Mouse (Mus musculus) CD8-positive naive resting alpha-beta T cell, adult 2 months (primary cell): ENCODE data around the gene 7420426K07Rik.

ENCODE experiments used
- DNase-seq, 2 experiments: peaks; one replicate each; pipeline ENCODE4 v3.0.0; 2022; ENCODE audit warnings: low read depth in 2 of 2, low spot score in 2 of 2

Gene 7420426K07Rik

DNA sequence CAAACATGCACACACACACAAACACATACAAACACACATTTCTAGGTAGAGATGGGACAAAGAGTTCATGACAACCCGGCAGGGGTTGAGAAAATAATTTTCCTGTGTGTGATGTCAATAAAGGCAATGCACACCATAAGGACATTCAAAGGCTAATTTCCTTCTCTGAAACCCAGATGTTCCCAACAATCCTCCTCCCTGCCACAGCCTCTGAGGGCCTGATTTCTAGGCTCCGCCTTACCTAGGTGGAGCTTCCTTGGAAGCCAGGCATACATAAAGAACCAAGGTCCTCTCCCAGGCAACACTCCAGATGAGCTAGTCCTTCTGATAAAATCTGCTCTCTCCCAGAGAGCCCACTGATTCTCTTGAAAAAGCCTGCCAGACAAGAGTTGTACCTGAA is at the start of gene 7420426K07Rik:
7420426K07Rik (plus strand) TSS at position 301 of the 400 bp plus-strand sequence.
- DNase-seq = no peak

DNA sequence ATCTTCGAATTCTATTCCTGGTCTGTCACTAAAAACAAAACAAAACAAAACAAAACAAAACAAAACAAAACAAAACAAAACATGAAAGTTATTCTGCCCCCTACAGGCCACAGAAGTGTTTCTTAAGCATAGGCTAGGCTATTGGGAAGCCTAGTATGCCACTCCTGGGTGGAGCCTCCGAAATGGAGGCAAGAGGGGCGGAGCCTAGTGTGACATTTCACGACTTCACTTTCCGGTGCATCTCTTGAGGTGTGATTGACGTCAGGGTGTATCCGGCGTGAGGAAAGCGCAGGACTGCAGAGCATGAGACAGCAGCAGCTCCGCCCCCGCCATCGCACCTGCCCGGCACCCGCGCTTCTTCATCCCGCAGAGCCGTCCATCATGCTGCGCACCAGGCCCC is 46.7 kb upstream of the 7420426K07Rik start, which contains the start of gene Prr23a2:
Prr23a2 (plus strand) TSS at position 285 of the 400 bp plus-strand sequence.
- DNase-seq = no peak

DNA sequence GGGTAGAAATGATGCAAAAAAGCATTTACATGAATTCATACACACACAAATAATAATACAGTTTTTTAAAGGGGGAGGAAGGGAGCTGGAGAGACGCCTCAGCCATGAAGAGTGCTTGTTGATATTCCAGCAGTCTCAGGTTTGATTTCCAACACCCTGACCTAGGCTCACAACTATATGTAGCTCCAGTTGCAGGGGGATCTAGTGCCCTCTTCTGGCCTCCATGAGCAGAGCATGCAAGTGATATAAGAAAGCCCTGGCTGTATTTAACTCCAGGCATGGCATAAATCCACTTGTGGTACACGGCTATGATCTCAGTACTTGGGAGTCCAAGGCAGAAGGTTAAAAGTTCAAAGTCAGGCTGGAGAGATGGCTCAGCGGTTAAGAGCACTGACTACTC is 39.5 kb upstream of the 7420426K07Rik start:
- DNase-seq = no peak

DNA sequence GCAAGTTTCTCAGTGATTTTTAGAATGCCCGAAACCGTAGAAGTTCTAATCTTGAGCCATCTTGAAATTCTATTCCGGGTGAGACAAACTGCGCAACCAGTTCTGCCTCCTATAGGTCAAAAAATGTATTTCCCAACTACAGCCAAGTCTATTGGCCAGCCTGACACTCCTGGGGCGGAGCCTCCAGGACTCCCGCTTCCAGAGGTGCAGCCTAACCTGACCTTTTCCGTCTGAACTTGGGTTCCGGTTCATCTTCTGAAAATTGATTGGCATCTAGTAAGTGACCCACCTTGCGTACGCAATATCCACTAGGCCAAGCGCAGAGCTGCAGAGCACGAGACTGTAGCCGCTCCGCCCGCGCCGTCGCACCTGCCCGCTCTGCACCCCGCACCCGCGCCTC is 38.3 kb upstream of the 7420426K07Rik start, which contains the start of gene Prr23a3:
Prr23a3 (plus strand) TSS at position 197 of the 400 bp plus-strand sequence.
- no peak for DNase-seq

DNA sequence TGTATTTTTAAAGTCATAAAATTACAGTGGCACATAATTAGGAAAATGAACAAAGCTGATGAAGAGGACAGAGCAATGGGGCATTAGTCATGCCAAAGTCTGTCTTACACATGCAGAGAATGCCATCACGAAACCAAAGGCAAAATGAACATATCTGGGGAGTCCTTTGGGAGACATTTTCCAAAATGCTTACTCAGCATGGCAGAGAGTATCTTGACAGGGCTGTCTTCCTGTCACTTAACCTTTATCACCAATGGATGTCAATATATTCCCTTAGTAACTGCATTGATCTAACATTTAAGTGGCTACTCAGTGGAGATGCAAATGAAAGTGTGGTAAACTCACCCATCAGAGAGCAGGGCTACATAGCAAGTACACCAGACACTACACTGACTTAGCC is 1.4 kb upstream of the 7420426K07Rik start:
- DNase-seq = no peak

DNA sequence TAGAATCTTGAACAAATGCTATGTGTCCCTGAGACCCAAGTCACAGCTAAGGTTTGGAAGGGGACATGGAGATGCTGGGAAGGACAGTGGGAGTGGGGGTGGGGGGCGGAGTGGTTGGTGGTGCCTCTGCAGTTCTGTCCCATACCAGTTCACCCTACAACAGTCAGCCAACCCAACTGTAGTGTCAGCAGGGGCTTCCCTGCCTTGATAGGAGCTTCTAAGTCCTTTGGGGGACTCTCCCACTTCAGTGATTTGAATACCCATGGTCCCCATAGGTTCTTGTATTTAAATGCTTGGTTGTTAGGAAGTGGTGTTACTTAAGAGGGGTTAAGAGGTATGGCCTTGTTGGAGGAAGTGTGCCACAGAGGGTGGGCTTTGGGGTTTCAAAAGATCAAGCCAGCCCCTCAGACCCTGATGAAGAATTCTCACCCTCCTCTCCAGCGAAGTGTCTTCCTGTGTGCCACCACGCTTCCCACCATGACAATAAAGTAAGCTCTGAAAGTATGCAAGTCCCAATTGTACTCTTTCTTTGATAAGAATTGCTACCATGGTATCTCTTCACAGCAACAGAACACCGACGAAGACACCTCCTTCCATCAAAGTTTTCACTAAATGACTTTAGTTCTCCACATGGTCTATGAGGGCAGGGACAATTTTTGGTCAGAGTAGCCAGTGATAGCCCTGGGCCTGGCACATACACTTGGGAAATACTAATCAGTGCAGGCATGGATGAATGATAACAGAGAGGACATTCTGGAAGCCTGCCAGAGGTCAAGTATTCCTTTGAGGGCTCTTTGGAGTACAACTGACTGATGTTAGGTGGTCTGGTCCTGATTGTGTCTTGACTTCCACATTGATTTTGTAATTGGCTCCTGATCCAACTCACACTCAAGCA is 18.0 kb downstream of the 7420426K07Rik start:
- no peak for DNase-seq

DNA sequence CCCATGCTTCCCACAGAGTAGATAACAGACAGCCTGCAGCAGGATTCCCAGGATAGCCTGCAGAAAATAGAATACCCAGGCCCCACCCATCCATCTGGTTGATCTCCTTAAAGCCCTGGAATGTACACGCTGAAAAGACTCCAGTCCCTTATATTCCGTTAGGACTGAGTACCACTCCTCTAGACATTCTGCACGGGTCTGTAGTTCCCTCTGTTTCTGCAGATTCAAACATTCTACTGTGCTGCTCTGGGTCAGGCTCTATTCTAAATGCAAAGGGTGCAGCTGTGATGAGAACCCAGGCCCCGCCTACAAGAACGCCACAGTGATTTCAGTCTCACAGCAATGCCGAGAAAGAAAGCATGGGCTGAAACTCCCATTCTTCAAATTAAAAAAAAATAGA is 20.2 kb downstream of the 7420426K07Rik start:
- no peak for DNase-seq

DNA sequence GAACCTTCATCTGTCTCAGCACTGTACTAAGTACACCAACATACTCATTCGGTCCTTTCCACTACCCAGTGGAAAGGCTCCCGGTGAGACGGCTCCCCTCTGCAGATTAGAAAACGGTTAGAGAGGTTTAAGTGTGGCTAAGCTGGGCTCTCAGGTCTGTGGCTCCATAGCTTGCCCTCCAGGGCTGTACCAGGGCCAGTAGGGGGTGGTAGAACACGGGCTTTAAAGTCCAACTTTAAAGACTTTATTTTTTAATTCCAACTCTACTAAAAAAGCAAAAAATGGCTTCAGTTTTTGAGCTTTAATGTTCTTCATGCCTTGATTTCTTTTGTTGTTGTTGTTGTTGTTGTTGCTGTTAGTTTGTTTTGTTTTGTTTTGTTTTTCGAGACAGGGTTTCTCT is 21.3 kb downstream of the 7420426K07Rik start:
- no peak for DNase-seq

DNA sequence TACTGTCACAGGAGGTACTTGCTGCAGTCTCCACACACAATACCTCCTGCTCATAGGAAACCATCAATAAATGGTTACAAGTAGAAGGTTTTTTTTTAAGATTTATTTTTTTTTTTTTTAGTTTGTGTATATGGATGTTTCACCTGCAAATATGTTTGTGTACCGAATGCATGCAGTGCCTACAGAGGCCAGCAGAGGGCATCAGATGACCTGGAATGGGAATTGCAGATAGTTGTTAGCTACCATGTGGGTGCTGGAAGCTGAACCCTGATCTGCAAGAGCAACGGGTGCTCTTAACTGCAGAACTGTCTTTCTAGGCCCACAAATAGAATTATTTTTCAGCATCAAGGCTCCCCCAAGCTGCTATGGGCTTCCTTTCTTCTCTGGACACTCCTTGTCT is 26.6 kb downstream of the 7420426K07Rik start:
- no peak for DNase-seq

DNA sequence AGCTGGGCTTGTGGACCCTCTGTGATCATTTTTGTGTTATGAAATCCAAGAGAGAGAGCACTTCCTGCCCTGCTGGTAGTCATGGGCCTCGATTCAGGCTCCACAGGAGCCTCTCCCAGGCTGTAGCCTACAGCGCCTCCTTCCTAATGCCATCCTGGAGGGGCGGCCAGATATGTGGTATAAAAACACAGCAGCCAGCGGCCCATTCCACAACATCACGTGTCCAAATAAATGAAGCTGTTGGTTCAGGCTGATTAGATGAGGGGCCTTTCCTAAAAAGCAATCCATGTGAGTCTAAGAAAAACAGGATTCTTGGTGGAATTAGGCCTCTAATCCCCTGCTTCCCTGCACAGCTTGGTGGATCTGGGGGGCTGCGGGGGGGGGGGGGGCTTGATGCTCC is 30.0 kb downstream of the 7420426K07Rik start:
- no peak for DNase-seq

DNA sequence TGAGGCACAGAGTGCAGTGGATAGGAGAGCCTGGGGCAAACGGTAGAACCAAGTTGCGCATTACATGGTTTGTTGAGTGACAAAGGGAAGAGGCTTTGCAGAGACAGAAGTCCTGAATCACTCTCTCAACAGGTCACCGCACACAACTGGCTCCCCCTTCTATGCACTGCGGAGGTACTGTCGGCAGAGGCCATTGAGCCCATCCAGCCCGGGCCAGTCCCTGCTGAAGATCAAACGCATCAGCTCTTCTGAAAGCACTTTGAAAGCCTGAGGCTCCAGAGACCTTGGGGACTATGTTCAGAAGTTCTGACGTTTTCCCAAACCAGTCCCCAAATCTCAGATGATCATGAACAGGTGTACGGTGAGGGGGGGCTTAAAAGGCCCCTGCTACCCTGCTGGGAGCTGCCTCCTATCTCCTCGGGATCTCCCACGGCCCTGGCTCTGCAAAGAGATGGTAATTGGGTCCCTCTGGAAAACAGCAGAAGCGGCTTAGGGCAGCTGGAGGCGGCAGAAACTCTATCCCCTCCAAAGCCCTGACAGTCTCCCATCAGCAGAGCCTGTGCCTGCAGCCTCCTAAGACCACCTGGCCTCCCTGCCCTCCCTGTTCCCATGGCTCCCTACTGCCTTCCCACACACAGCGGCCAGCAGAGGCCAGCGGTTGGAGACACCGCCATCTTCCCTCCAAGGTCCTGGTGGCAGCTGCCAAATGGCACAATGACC is 32.4 kb downstream of the 7420426K07Rik start:
- DNase-seq = no peak

DNA sequence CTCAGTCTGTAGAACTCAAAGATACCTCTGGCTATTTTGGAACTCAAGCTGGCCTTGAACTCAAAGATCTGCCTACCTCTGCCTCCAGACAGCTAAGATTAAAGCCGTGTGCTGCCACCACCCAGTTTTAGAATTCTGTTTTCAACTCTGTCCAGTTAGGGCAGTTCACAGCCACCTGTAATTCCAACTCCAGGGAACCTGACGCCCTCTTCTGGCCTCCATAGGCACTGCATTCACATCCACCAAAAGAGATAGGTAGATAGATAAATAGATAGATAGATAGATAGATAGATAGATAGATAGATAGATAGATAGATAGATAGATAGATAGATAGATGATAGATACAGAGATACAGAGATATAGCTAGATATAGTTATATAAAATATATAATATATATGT is 36.4 kb downstream of the 7420426K07Rik start:
- DNase-seq = no peak

DNA sequence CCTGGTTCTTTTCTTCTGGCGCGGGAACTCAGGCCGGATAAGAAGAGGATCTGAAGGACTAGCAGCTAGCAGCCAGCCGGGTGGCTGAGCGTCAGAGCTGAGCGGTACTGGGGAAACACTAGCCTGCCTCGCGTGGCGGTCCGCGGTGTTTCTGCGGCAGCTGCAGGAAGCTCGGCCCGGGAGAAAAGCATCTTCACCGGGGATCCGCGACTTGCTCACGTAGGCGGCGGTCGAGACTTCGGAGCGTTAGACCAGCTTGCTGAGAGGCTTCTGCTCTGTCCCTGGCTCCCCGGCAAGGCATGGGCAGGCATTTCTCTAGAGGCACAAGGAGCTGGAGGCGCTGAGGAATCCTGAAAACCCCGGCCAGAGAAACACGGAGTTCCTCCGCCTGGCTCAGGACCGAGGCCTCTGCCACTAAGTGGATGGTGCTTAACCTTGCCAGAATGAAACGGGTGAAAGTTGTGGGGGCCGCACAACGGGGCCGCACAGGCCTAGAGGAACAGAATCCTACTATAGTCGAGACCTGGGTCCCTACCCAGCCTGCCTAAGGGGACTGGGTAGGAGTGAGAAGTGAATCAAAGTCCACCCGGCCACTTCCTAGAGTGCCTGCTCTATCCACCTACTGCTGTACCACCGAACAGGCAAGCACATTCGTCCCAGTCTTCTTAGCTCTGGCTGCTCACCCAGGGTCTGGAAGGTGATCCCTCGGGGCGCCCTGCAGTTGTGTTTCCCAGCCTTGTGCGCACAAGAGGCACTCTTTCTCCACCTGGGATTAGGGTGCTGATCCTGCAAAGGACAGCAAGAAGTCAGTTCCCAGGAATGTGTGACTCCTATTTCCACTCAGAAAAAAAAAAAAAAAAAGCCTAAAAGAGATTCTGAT is 49.5 kb downstream of the 7420426K07Rik start:
- DNase-seq = no peak

DNA sequence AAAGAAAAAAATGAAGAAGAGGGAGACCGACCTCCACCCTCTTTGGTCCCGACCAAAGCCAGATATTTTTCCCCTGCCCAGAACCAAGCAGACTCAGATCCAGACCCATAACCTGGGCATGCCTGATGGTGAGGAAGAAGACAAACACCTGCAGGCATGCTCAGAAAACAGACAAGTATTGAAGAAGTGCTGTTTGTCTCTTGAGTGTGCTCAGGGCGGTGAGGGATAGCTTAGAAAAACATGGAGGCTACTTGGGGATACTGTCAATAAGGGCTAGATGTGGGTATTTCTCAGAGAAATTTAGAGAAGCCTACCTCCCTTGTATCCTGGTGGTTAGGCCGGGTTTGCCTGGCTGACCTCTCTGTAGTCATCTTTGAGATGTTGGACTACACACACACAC is 50.4 kb downstream of the 7420426K07Rik start:
- DNase-seq = no peak

DNA sequence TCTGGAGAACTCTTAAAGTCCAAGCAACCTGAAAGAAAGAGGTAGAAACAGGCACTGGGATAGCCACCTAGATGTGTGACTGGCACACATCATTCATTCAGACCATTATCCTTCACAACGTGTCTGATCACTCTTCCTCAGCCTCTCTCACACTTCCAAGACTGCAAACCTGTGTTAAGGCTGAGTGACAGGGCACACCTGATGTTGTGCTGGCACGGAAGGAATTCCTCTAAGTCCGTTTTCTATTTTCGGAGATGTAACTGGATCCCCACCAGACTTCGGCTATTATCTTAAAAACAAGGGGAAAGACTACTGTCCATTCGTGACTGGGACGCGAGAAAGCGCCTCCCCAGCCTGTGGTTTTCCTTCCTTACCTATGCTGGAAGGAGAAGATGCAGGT is 50.9 kb downstream of the 7420426K07Rik start:
- DNase-seq = no peak
